Mouse (Mus musculus): ENCODE measurements at regions not wholly inside any gene's neighbourhood (a gene's known extent, or its start where the extent isn't known, plus 50 kb on each side); places are given as distances from the start of the nearest gene placed in this dataset.

DNA sequence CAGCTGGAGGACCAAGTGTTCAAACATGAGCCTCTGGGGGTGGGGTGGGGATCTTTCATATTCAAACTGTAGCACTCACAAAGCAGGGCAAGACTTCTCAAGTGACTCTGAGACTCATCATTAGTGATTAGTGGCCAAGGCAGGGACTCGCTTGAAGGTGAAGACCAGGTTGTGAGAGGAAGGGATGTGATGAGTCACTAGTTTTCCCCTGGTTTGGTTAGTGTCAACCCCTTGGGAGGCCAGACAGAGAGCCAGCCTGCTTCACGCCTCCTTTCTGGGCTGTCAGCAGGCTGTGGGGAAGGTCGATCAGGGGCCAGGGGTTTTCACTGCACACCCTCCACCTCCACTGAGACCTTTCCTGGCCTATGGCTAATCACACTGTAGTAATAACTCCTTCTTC lies 65.2 kb downstream of the Slc30a10 start:
- DNase-seq (ENCODE audit: low spot score in 2 of 2): no peak

DNA sequence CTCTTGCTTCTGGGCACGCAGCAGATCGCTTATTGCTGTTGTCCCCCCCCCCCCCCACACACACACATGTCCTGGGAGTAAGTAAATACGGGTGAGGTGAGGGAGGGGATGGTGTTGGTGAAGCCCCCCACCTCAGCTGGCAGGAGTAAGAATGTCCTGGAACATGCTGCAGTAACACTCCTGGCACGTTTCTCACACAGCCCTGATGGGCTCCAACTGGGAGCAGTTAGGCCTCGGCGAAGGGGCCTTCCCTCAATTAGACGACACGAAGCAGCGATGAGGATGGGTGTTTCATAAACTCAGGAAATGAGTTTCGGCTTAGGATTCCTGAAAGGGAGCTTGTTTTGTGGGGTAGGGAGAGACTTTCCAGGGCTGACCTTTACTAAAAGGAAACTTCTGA lies 69.4 kb downstream of the Slc30a10 start:
- DNase-seq (ENCODE audit: low spot score in 2 of 2): no peak

DNA sequence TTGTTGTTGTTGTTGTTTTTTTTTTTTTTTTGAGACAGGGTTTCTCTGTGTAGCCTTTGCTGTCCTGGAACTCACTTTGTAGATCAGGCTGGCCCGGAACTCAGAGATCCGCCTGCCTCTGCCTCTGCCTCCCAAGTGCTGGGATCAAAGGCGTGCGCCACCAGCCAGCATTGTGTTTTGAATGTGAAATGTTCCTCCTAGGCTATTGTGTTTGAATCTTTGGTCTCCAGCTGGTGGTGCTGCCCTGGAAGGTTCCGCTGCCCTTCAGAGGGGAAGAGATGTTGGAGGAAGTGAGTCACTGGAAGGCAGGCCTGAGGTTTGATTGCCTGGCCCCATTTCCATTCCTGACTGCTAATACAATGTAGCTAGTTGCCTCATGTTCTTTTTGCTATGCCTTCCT lies 78.8 kb downstream of the Slc30a10 start:
- no peak for DNase-seq (ENCODE audit: low spot score in 2 of 2)

DNA sequence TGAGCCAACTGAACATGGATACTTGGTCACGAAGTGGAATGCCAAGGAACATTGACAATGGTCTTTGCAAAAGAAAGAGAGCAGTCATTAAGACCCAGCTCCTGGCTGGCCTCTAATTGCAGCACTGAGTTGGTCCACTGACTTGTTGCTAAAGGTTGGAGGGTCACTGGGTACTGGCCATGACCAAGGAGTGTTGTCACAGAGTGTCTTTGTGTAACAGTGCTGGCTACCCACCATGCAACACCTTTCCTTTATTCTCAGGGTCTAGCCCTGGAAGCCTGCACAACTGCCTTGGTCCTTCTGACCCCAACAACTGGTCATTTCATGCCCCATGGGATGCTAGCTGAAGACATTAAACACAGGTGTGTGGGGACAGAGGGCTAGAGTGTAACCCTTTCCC lies 79.5 kb downstream of the Slc30a10 start:
- no peak for DNase-seq (ENCODE audit: low spot score in 2 of 2)

DNA sequence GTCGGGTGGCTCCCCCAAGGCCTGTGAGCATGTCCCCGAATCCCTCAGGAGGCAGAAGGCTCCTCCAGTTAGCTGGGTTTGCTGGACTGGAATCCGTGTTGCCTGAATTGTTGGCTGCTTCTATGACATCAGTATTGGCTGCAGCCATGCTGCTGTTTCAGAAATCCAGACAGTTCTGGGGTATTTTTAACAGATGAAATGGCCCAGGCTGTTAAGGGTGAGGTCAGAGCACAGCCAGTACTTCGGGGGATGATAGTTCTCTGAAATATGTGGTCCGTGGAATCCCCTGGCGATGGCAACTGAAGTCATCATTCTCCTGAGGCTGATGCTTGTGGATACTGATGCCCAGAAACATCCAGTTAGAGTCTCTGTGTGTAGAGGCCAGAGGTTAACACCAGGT lies 80.7 kb downstream of the Slc30a10 start:
- no peak for DNase-seq (ENCODE audit: low spot score in 2 of 2)

DNA sequence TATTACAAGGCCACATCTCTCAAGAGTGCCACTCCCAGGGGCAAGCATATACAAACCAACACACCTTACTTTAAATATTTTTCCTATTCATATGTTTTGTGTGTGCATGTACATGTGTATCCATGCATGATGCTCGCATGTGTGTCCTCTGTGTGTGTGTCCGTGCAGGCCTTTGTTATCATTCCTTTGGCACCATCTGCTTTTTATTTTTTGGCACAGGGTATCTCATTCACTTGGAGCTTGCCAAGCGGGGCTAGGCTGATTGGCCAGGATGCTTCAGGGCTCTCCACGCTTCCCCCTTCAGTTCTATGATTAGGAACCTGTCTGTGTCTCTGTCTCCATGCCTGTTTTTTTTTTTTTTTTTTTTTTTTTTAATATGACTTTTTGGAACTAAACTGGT lies 82.6 kb downstream of the Slc30a10 start:
- no peak for DNase-seq (ENCODE audit: low spot score in 2 of 2)

DNA sequence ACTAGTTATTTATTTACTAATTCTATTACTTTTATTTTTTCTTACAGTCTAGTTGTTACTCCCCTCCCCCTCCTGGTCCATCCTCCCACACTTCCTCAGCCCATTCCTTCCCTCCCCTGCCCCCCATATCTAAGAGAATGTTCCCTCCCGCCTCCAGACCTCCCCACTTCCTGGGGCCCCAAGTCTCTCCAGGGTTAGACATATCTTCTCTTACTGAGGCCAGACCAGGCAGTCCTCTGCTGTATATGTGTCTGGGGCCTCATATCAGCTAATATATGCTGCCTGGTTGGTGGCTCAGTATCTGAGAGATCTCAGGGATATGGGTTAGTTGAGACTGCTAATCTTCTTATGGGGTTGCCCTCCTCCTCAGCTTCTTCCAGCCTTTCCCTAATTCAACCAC lies 84.8 kb downstream of the Slc30a10 start:
- DNase-seq (ENCODE audit: low spot score in 2 of 2): no peak

DNA sequence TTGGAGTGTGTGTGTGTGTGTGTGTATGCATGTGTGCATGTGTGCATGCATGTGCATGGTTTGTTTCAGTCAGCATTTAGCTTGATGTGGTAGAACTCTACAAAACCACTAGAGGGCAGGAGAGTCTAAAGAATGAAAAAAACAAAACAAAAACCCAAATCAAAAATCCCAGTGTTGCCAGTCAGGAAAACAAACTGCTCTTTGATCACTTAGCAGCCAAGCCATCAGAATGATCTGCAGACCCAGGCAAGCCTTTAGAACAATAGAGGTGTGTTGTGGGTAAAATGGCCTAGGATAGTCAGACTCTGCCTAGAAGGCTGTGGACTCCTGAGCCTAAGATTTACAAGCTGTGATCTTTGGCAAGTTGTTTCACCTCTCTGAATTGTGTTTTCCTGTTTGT lies 91.7 kb downstream of the Slc30a10 start:
- no peak for DNase-seq (ENCODE audit: low spot score in 2 of 2)

DNA sequence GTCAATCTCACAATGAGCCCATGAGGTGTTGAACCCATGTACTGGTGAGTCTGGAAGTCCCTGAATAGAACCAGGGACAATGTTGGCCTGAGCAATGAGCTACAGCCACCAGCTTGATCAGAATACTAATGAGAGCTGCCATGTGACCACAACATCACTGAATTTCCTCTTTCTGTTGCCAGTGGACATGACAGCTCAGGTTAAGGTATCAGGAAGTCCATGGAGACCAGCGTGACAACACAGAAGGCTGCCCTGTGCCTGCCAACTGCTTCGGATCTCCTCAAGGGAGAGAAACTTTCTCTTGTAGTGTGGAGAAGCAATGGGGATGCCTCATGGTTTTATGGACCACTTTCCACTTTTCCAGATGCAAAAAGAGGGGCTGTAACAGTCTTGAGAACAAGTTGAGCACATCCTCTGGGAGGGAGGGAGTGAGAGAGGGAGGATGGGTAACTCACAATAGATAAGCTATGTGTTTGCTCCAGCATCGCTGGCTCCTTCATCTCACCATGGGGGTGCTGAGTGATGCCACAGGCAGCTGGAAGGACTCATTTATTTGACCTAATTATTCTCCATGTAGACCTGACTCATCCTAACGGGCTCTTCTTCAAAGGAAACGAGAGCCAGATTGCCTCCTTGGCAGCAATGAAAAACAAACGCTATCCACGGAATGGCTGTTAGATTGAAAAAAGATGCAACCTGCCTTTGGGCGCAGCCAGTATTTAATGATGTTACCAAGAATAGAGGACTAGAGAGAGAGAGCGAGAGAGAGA lies 118.3 kb downstream of the Slc30a10 start:
- DNase-seq (ENCODE audit: low spot score in 2 of 2): peak; percentile 22 to 29

DNA sequence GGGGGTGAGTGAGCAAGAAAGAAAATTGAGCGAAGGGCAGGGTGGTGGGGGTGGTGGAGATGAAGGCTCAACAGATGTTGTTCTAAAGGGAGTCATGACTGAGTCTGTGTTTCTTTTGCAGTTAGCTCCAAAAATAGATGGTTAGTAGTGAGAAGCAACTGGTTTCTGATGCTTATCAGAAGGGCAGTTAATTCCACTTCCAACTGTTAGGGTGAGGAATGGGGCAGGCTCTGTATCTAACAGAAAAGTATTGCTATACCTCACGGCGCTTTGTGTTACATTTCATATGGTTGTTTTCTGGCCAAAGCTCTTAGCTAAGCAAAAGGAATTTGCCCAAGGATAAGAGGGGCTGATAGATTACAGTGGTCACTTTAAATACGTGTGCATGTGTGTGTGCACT lies 120.3 kb downstream of the Slc30a10 start:
- no peak for DNase-seq (ENCODE audit: low spot score in 2 of 2)

DNA sequence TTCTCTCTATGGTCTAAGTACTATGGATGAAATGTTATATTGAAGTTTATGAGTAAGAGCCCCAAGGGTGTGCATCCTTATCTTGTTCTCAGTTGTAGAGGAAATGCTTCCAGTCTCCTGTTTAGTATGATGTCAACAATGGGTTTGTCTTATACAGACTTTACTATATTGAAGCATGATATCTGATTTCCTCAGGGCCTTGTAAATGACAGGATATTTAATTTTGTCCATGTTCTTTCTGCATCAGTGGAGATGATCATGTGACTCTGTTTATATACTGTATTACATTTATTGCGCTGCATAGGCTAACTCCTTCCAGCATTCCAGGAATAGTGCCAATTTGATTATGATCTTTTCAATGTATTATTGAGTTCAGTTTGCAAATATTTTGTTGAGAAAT lies 125.2 kb downstream of the Slc30a10 start:
- DNase-seq (ENCODE audit: low spot score in 2 of 2): no peak

DNA sequence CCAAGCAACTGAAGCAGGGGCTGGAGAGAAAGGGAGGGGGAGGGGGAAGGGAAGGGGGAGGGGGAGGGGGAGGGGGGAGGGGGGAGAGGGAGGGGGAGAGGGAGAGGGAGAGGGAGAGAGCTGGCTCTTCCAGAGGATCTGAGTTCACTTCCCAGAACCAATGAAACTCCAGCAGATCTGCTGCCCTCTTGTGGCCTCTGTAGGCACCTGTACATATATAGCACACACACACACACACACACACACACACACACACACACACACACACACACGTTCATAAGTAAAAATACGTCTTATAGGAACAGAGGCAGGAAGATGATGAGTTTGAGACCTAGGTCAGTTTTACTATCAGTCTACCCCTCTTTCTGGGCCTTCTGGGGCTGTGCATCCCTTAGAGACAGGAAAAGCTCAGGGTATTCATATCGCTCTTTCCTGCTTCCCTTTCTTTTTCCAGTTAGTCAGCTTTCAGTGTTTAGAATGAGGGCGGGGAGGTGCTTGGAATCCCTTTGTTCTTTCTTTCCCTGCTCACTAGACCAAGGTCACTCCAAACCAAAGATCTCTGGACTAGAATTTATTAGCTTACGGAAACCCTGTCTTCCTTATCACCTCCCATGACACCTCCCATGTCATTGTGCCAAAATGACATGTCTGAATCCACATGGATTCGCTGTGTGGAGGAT lies 130.7 kb downstream of the Slc30a10 start:
- DNase-seq (ENCODE audit: low spot score in 2 of 2): no peak

DNA sequence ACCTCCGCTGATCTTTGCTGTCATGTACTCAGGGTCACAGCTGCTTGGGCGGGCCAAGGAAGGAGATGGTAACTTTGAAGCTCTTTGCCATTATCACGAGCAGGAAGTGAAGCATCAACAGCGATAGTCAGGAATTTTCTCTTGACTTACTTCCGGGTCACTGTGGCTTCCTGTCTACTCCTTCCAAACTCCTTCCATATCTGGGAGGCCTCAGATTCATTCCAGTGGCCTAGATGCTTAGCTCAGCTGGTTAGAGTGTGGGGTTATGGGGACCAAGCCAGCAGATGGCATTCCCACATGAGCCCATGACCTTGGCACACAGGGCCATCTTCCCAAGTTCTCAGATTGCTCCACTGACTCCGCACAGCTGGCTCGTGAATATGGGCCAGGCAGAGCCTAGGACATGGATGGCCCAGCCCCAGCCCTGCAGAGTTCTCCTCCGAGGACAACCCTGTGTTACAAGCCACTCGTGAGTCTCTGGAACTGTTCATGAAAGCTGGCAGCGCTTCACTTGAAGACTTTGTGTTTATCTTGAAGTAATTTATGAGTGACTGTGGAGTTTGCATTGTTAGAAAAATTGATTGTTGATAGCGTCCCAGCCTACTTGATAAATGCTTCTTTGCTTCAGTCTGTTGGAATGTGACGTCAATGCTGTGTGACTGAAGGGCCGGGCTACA lies 133.2 kb downstream of the Slc30a10 start:
- no peak for DNase-seq (ENCODE audit: low spot score in 2 of 2)

DNA sequence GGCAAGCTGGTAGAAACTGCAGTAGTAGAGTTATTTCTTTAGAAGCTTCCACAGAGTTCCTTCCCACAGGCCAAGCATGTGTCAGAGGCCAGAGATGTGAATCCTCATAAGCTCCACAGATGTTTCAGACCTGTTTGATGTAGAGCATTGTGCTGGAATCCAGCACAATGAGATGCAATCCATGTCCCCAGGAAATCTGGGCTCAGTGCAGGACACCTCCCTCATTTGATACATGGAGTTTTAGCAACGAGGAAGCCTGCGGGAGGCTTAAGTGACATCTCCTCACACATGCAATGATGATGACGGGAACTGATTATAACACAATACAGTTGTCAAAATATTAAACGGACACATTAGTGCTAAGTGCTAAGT lies 133.7 kb downstream of the Slc30a10 start:
- no peak for DNase-seq (ENCODE audit: low spot score in 2 of 2)

DNA sequence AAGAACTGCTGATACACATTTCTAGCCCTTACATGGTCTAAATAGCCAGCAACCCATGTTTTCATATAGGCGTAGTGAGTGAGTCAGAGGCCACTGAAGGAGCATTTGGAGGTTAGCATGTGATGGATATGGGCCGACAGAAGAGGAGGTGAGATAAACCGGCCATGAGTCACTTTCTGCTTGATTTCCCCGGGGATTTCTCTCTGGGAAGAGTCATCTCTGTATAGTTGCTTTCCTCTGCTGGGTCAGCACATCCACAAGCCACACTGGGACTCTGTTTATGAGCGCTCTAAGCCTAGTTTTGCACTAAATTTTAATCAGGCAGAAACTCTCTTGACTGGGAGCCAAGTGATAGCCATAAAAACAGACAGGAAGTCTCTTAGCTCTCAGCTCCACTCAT lies 142.2 kb downstream of the Slc30a10 start:
- no peak for DNase-seq (ENCODE audit: low spot score in 2 of 2)

DNA sequence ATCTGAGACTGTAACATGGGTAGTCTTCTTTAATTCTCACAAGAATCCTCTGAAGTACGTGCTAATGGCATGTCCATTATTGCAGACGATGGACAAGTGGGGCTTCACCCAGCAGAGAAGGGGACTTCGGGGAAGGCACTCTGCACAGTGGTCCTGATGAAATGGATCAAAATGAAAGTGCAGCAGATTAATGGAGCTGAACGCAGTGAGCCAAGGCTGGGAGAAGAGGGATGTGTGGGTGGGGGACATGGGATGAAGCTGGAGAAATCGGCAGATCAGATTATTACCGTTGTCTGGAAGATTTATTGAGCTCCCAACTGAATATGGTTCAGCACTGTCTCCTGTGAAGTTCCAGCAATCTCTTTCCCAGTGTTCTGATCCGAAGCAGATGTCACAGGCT lies 143.9 kb downstream of the Slc30a10 start:
- DNase-seq (ENCODE audit: low spot score in 2 of 2): no peak

DNA sequence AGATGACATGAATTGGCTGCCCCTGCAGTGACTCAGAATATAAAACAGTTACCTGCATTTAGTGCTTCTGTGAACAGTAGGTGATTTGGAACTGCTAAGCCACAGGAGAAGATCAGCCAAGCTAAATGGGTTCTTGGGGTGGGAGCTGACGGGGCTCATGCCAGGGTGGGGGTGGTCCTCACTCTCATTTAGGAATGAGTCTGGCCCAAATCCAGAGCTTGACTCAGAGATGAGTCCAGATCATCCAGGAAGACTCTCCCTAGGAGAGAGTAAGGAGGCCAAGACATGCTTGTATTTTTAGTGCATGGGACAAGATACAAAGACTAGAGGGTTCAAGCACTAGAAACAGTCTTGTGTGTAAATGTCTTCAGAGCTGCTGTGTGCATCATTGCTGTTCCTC lies 146.5 kb downstream of the Slc30a10 start:
- no peak for DNase-seq (ENCODE audit: low spot score in 2 of 2)

DNA sequence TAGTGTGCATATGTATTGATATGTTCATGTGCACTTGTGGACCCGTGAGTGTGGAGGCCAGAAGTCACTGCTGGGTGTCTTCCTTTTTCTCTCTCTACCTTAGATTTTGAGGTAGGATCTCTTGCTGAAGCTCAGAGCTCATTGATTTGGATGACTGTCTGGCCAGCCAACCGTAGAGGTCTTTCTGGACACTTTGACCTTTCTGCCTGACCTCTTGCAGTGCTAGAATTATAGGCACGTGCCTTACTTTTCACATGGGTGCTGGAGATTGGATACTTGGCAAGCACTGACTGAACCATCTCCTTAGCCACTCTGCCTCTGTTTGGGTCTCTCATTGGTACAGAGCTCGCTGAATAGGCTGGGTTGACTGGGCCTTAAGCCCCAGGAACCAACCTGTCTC lies 151.3 kb downstream of the Slc30a10 start:
- DNase-seq (ENCODE audit: low spot score in 2 of 2): no peak

DNA sequence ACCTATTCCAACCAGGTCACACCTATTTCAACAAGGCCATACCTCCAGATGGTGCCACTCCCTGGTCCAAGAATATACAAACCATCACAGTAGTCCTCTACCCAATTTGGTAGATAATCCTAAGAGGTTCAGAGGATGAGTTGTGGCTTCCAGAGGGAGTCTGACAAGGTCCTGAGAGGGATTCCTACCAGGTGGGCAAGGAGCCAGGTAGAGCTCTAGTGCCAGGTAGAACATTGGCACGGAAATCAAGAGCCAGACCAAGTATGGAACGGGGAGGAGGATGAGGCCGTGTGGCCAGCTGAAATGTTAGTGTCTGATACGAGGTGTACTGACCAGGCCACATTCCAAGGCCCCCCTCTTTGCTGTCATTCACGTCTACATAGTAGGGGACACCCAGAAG lies 153.0 kb downstream of the Slc30a10 start:
- no peak for DNase-seq (ENCODE audit: low spot score in 2 of 2)

DNA sequence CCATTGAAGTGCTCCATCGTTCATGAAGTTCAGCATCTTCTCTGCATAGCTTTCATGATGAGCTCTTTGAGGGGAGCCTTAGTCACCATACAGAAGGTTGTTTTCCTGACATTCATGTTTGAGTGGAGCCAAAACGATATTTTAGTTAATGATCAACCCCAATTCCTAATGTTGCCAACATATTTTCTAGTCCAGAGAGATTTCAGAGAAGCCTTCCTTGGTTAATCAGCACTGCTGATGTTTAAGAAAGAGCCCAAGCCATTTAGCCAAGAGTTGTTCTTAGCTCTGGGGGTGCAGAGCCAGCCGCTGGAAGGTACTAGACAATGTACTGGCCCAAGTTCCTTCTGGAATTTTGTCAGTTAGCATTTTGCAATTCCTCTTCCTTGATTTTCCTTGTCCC lies 153.8 kb downstream of the Slc30a10 start:
- DNase-seq (ENCODE audit: low spot score in 2 of 2): no peak

DNA sequence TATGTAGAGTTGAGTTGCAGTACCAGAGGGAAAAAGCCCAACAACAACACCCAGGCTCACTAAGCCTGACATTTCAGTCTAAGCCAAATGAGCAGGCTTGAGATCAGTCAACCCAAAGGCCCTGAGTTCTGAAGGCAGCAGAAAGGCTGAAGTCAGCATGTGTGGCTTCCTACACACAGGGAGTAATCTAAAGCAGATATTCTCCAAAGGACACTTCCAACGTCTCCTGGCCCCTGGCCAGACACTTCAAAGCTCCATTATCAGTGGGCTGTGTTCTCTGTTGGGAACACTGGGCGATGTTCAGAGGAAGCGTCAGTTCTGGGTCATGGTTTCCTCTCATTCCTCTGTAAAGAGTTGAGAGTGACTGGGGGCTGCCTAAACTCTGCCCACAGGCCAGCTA lies 155.9 kb downstream of the Slc30a10 start:
- peak; percentile 26 to 31 for DNase-seq (ENCODE audit: low spot score in 2 of 2)

DNA sequence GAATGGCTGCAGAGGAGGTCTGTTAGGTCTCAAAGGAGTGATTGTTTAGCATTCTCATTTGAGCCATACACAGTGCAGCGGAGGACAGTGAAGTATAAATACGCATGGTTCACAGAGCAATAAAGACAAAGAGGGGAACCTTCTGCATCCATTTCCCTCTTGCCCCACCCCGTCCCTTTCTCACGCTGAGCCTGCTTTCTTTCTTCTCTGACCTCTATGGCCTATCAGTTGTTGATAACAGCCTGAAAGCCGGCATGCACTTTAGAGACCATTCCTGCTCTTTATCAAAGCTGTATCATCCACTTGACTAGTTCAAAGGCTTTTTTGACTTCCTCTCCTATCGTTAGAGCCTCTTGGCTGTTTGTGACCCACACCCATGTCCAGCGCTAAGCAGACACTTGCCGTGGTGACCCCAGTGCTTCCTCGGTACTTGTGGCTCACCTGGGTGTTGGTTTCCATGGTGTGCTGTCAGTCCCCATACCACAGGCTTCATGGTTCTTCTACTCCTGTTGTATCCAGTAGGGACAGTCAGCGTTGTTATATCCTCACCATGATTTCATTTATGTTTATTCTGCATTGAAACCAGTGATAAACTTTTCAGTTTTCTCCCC lies 161.3 kb downstream of the Slc30a10 start:
- DNase-seq (ENCODE audit: low spot score in 2 of 2): no peak

DNA sequence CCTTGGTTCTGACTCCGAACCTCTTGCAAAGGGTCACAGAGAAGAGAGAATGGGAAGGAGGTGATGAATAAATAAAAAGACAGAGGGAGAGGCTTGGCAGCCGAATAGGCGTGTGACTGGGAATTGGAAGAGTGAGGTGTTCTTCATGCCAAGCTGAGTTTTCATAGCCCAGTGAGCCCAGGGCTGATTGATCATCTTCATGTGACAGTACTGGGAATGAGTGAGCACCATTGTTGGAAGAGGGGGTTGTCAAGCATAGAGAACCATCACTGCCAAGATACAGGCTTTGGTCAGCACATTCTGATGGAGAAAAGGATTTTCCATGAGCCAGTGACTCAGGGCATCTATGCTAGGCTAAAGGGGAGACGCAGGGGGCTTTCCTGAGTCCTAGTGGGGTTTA lies 163.0 kb downstream of the Slc30a10 start:
- peak in 1 of 2 experiments; percentile 25 for DNase-seq (ENCODE audit: low spot score in 2 of 2)
